Mouse (Mus musculus) monocyte, adult 2 months (primary cell): ENCODE measurements around the gene Arpc3.
"Not testable (repeated sequence)": the region's sequence is repeated elsewhere in the genome, so short reads cannot be mapped to it uniquely, and the experiment has no call there.

Experiments
- DNase-seq, 2 experiments: peaks; one replicate each; pipeline ENCODE4 v3.0.0; 2022; ENCODE audit warnings: low spot score in 2 of 2, low read depth in 1 of 2

The Arpc3 gene

GRCm38 (mm10) chr5:122434541-122434940 is 42.9 kb downstream of the Arpc3 start:
- DNase-seq = no peak

DNA sequence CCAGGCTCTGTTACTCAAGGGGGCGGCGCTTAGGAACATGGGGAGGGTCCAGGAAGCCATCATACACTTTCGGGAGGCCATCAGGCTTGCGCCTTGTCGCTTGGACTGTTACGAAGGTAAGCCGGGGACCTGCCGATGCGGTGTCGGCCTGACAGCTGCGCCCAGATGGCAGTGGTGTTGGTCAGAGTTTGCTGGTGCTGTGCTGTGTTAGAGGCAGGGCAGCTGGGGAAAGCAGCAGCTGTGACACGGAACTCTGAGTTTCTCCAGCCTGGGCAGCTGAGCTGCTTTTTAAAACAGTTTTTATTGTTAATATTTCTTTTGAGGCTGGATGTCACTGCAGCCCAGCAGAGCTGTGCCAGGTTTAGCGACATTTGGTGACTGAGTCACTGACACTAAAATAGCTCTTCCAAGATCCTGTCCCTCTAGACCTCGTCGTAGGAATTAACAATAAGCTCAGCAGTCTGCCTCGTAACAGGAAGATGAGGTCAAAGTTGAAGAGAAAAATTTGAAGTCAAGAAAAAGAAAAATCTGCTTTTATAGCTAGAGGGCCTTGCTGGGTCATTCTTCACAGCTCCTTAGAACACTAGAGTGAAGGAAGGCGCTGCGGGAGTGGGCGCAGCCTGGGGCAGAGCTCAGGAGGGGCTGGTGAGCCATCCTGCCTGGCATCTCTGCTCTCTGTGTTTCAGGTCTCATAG is 47.9 kb downstream of the Arpc3 start:
- DNase-seq = no peak

- no peak for DNase-seq
Measured at GRCm38 (mm10) chr5:122440095-122440630, 48.5 kb downstream of the Arpc3 start.

DNA sequence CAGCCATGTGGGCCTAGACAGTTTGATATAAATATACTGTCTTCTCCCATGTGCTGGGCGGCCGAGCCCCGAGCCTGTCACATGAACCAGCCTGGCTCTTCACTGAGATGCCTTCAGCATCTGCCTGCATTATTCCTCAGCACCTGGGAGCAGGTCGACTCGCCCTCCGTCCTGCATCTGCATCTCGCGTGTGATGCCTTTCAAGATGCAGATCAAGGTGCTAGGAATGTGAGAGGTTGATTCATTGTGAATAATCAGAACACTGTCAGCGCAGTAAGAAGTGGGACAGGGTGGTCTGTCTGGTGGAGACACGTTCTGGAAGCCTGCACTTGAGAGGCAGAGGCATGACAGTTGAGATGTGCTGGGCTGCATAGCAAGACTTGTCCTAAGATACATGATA is 52.8 kb downstream of the Arpc3 start:
- DNase-seq = no peak

GRCm38 (mm10) chr5:122445051-122445610 is 53.5 kb downstream of the Arpc3 start:
- DNase-seq = no peak

GRCm38 (mm10) chr5:122447857-122448256 is 56.2 kb downstream of the Arpc3 start:
- no peak for DNase-seq

- no peak for DNase-seq
Measured at GRCm38 (mm10) chr5:122448869-122449268, 57.2 kb downstream of the Arpc3 start.

GRCm38 (mm10) chr5:122449946-122450345 is 58.3 kb downstream of the Arpc3 start:
- no peak for DNase-seq

- no peak for DNase-seq
Measured at GRCm38 (mm10) chr5:122450913-122451317, 59.2 kb downstream of the Arpc3 start.

DNA sequence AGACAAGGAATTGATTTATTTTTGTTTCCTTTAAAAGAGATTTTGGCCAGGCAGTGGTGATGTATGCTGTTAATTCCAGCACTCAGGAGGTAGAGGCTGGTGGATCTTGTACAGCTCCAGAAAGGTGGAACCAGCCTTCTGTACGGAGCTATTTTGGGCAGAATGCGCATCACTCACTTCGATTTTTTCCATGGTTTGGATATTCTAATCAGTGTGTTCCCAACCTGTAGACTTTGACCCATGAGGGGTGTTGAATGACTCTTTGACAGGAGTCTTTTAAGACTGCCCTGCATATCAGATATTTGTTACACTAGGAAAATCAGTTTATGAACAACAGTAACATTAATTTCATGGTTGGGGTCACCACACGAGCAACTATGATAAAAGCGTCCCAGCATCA is 59.6 kb downstream of the Arpc3 start:
- DNase-seq = no peak

GRCm38 (mm10) chr5:122452194-122452593 is 60.5 kb downstream of the Arpc3 start:
- DNase-seq = no peak

- DNase-seq = no peak
Measured at GRCm38 (mm10) chr5:122453188-122453587, 61.5 kb downstream of the Arpc3 start.

DNA sequence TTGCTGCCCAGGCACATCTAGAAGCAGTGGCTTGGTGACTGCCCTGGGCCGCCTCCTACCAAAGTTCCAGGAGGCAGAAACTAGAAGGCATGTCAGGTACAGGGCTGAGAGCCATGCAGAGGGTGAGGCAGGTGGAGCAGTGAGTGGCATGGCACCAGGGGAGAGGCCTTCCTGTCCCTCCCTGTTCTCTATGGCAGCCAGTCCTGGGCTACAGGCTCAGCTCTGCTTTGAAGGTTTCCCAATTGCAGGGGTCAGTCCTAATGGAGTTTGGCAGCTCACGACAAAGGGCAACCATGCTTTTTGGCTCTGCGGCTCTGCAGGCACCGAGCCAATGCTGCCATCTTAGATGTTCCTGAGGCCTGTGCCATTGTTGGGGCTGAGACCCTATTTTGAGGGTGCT is 62.8 kb downstream of the Arpc3 start:
- no peak for DNase-seq

- no peak for DNase-seq
Measured at GRCm38 (mm10) chr5:122454883-122455282, 63.2 kb downstream of the Arpc3 start.

DNA sequence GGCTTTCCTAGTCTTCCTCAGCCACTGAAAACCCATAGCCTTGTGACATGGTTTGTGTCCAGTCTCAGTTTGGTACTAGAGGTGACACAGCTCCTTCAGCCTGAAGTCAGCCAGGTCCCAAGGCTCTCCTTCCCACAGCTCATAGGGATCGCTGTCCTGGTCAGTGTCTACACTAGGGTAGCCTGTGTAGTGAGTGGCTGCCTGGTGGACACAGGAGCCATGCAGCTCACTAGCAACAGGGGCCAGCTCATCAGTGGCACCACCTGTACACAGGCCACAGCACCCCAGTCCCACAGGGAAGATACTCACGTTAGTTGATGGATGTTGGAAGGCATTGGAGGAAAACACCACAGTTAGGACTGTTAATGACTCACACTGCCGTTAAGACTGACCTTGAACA is 63.9 kb downstream of the Arpc3 start:
- DNase-seq = no peak

DNA sequence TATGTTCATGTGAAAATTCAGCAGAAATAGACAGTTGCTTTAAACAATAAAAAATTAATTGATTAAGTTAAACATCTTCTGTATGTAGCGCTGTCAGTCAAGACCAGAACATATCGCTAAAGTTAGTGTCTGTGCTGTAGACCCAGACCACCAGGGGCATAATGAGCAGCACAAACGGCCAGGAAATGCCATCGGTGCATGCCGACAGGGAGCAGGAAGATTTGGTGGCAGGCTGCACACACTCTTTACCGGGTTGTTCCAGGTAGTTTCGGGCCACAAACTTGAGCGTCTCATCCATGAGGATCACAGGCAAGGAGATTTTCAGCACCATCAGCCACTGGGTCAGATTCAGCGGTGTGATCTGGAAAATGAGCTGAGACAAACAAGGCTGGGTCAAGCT is 65.4 kb downstream of the Arpc3 start:
- not testable (repeated sequence) for DNase-seq

- no peak for DNase-seq
Measured at GRCm38 (mm10) chr5:122458066-122458465, 66.4 kb downstream of the Arpc3 start.

GRCm38 (mm10) chr5:122459335-122459734 is 67.7 kb downstream of the Arpc3 start:
- DNase-seq = no peak

- DNase-seq = no peak
Measured at GRCm38 (mm10) chr5:122460656-122461055, 69.0 kb downstream of the Arpc3 start.

DNA sequence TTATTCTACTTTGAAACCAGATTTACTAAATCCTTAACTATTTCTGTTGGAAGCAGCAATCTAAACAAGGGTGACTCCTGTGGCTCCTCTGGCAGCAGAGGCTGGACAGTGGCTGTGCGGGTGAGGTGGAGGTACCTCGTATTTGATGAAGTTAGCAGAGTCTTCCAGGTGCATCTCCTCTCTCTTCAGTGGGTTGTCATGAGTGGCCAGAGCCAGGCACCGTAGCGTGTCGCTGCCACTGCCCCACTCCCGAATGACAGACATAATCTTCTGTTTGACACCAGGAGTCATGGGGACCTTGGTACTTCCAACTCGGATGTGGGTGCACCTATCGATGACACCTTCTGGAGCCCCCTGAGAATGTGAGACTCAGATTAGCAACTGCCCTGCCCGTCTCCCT is 69.8 kb downstream of the Arpc3 start:
- DNase-seq = no peak
